Mouse (Mus musculus) spleen, postnatal 14 days (tissue): Measurements from ENCODE around the gene Pou2af1.
A peak's percentile ranks its signal among the peaks of the same experiment; 100 is the strongest.

ENCODE experiments used
- DNase-seq, 2 experiments: peaks; one replicate each; pipeline ENCODE4 v3.0.0; 2021 to 2022; ENCODE audit warnings: low spot score in 2 of 2

Pou2af1 gene

DNA sequence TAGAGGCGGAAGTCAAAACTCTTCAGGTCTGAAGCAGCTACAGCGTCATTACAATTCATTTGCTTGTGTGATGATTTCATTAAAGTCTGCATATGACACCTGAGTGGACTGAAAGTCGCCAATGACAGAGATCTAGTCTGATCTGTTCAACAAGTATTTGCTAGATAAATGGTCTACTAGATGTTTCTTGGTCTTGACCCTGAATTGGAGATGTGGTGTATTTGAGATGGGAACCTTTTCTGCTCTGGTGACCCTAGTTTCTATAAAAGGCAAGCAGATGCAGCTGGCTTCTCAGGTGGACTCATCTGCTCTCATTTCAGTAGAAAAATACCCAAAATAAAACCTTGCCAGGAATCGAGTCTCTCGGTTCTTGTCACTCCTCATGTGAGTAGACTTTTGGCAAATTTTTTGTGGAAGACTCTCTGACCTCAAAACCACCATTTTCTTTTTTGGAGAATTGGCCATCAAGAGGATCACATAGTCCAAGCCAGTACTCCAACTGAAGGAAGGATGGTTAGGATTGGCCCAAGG lies 12.2 kb downstream of the Pou2af1 start:
- DNase-seq: no peak

DNA sequence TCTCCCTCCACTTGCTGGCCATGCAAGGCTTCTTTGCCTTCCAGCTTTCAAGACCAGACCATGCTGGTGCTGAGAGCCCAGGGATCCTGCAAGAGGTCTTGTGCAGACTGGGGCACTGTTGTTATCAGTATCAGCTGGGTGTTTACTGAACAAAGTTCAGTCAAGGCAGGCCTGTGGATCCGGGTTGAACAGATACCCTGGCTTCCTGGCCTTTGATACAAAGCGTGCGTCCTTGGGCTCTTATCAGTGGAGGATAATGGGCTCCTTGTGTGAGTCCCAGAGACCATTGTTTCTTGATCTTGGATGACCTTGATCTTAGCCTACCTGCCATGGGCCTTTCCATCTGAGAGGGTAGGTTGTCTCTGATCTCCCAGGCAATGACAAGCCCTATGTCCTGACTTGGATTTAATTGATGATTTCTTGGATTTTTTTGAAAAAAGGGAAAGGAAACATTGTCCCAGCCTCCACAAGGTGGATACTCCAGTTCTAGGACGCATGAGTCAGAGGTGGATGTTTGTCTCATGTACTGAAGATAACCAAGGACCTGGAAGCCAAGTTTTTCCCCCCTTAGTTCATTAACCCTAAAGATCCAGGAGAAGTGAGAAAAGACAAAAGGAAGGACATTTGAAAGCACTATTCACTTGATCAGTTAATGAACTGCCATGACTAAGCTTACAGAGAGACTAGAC lies 17.3 kb downstream of the Pou2af1 start:
- DNase-seq: no peak

DNA sequence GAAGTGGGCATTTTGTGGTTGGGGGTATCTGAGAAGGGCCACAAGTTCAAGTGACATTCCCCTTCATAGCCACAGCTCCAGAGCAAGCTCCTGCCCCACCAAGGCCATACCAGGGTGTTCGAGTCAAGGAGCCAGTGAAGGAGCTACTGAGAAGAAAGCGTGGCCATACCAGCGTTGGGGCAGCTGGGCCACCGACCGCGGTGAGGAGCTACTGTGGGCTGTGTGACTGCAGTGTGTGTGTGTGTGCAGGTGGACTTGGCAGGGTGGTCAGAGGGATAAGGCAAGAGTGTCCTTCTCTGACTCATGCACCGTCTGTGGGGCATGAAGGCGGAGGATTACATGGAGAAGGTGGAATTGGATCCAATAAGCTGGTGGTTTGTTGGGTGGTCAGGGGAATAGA lies 18.7 kb downstream of the Pou2af1 start:
- no peak for DNase-seq

DNA sequence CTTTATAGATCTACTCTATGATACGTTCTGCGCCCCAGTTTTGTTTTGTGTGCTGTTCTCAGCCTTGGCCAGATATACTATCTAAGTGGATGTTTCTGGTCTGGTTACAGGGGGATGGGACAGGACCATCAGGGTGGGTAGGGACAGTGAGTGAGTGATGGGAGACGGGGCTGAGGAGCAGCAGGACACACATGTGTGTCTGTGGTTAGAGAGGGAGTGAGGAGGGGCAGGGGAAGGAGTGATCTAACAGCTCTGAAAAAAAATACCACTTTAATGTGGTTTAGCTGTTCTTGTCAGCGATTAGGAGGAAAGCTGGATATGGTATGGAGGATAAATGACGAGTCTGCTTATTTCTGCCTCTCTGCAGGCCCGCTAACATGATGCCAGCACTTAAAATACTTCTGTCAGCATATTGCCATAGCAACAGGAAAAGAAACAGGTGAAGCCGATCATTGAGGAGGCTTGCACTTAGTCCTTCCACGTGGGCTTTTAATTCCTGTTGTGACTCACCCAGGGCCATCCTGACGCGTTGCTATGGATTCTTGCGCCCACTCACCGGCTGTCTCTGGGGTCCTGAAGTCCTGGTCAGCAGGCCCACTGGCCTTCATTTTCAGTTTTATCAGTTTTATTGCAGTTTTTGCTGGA lies 25.4 kb downstream of the Pou2af1 start:
- DNase-seq: no peak

DNA sequence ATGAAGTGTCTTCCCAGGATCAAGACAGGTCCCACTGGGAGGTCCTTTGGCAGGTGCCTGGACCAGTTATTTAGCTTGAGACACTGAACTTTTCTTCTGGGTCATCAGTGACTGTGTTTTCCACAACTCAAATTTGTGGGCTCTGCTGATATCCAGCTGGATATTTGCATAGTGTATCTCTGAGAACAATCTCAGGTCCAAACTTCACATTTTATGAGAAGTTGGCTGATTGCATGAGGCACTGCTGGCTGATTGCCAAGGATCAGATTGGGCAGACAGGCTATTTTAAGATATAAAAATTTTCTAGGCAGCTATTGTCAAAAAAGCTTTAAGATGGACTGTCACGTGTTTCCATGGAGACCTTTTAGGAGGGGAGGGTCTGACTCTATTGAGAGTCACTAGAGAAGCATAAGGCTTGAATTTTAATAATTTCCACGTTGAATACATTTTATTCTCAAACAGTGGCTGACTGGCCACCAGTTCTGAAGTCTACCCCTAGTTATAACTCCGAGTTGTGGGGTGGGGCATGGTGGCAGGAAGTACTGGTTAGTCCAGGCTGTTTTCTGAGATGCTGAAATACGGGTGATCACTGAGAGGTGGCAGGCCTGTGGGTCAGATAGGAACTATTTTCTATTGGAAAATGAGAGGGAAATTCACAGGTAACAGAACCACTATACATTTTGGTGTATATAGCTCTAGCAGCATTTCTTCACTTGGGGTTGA lies 43.4 kb downstream of the Pou2af1 start:
- no peak for DNase-seq

DNA sequence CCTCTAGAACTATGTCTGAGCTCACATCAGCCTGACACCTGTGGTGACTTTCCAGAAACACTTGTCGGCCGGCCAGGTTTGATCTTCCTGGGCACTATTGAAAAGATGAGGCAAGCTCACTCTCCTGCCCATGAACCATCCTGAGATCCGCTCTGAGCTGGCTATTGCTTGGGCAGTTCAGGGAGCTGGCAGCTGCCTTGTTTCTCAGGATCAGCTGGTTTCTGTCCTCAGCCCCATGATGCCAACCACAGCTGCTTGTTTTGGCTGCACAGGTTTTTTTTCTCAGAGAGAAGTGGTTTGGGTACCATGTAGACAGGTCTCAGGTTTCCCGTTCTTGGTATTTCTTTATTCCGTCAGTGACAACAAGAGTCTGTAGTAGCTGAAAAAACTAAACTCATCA lies 44.9 kb downstream of the Pou2af1 start:
- DNase-seq: no peak

DNA sequence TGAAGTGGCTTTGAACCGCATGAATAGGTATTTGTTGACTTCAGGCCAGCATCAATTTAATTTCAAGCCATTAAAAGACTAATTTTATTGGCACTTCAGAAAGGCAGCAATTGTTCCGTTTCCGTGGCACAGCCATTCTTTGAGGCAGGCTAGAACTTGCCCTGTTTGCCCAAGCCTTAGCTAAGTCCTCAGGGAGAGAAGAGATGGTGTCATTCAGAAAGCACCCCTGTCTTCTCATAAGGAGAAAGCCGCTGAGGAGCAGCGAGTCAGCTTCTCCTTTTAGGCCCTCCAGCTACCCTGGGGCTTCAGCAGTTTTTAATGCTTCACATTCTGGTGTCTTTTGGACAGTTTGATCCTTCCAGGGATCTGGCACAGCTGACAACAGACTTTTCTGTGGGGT lies 55.3 kb downstream of the Pou2af1 start:
- no peak for DNase-seq

DNA sequence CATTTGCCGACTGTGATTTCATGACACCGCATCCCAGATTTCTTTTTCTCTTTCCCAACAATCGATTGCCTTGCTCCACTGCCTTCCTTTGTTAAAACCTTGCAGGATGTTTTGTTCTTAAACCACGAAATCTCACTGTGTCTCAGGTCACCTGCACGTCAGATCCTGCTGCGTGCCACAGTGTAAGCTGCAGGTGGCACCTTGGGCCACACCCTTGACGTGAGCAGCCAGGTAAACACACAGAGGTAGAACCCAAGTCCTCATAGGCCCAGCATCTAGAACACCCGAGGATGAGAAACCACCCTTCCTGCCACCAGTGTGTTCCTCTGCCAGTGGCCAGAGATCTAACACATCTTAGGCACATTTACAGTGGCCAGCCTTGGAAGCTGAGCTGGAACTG lies 57.6 kb downstream of the Pou2af1 start:
- DNase-seq: no peak

DNA sequence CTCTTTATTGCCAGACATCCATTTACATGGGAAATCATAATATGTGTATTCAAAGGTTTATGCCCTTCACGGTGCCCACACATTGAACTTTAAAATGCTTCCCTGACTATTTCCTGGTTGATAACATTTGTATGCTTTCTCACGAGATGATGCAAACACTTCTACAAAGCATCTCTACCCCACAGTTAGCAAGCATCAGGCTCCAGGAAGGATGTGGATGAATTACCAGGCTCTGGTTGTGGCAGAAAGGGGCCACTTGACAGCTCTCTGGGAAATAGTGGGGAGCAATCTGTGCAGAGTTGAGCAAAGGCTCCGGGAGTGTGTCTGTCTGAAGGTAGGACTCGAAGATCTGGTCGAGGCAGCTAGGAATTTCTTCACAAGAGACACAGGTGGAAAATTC lies 58.6 kb downstream of the Pou2af1 start:
- no peak for DNase-seq

DNA sequence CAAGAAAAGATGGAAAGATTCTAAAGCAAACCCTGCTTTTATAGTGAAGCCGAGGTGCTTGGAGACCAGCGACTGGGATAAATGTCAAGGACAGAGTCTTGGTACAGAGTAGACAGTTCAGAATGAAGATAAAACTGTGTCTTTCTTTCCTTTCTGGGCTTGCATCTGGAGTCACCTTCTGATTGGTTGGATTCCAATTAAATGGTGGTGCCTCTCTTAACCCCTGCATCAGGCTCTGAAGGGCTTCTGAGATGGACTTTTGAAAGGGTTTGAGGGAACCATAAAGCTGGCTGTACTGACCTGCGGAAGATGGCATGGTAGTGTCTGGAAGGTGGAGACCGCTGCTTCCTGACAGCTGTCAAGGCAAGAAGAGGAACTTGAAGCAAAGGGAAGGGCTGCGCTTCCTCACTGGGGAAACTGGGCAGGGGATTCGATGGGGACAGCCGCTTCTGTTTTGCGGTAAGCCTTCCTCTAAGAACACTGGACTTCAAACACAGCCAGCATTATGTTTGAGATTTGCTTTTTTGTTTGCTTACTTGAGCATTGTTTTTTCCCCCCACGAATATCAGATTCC lies 60.2 kb downstream of the Pou2af1 start:
- DNase-seq: no peak

DNA sequence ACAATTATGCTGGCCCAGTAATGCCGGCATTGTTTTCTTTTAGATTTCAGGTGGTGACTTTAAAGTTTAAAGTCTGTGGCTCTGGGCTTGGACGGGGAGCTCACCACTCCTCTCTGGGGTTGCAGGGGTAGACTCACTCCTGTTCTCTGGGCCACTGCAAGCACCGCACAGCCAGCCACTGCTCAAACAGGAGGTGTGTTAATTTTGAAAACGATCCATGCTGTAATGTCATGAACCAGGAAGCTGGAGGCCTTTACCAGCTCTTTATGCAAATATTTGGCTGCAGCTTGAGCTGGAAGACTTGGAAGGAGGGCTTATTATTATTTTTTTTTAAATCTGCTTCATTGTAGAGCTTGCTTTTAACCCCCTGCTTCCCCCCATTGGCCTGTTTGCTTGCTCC lies 61.2 kb downstream of the Pou2af1 start:
- no peak for DNase-seq

DNA sequence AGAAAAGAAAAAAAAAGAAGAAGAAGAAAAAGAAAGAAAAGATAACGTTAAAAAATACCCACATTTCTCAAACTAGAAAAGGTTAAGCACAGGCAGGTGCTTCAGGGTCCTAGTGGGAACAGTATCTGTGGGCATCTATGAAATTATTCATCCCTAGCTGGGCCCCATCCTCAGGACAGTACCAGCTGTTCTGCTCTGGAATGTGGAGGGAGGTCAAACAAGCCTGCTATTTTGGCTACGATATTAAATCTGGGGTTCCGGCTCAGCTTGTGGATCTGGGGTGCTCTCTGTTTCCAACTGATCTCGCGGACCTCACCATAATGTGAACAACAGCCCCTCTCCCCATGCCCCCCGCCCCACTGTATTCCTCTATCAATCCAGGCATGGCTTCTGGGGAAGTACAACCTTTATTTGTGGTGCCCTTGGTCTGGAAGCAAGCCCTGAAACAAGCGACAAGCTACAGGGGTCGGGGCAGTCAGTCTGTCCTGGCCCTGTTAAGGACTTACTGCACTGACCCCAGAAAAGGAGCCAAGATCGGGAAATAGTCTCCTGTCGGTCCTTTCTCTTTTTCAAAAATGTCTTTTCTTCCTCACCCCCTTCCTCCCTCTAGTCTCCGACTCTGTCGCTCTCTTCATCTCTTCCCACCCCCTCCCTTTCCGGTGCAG lies 64.5 kb downstream of the Pou2af1 start:
- no peak for DNase-seq

DNA sequence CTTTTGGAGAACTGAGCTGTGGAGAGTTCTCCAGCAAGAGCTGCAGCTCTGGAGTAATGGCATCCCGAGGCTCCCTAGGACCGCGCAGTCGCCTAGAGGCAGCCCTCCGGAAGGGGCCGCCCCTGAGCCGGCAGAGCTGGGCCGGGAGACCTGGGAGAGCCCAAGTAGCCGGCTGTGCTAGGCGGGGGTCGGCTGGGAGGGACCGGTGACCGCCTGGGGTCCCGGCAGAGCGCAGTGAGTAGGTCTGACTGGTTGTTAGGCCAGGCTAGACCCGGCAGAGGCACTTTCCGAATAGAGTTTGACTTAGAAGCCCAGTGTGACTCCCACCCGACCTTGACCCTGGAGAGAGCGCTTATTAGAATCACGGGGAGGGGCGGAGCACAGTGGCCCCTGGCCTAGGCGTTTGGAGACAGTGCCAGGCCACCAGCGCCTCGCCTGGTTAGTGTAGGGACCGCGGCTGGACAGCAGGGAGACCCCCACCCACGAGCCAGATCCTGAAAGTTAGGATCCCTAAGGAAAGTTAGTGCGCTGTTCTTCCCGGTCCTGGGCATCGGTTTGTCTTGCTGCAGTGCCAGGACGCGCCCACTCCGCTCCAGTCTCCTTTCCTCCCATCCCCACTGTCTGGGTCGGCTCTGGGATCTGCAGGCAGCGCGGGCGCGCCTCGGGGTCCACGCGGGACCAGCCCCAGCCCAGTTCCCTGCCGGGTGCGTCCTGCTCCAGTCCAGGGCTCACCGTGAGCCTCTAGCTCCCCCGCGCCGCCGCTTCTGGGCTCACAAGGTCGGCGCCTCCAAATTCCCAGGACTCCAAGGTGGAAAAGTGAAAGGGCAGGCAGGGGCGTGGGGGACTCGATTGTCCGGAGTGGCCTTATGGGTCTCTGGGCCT lies 65.2 kb downstream of the Pou2af1 start, which contains the start of gene Colca2:
TSS of gene Colca2 (minus strand) at position 70 of the 882 bp plus-strand sequence.
- peak in 1 of 2 experiments; percentile 21 for DNase-seq

DNA sequence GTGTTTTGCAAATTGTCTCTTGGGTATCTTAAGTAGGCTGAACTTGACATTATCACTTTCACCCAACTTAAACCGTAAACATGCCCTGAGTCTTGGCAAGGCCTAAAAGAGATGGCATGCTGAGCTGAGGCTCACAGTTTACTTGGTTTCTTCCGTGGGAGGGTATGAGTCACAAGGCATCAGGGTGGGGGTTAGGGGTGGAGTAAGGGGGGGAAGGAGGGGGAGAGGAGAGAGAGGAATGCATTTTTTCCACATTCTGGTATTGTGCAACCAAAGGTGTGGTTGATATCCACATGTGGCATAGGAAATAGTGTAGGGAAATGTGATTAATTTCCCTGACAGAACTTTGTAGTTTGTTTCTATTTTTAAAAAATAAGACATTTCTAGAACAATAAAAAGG lies 72.6 kb downstream of the Pou2af1 start:
- DNase-seq: no peak
